Mouse (Mus musculus) retina, adult 2 months (tissue): Measurements from ENCODE around the gene Nmur1.
"Not testable (repeated sequence)": the region's sequence is repeated elsewhere in the genome, so short reads cannot be mapped to it uniquely, and the experiment has no call there.

ENCODE experiments used
- DNase-seq: peaks from one replicate; pipeline ENCODE4 v3.0.0-alpha.2; 2012; ENCODE audit warnings: low read depth, low spot score

Gene Nmur1

DNA sequence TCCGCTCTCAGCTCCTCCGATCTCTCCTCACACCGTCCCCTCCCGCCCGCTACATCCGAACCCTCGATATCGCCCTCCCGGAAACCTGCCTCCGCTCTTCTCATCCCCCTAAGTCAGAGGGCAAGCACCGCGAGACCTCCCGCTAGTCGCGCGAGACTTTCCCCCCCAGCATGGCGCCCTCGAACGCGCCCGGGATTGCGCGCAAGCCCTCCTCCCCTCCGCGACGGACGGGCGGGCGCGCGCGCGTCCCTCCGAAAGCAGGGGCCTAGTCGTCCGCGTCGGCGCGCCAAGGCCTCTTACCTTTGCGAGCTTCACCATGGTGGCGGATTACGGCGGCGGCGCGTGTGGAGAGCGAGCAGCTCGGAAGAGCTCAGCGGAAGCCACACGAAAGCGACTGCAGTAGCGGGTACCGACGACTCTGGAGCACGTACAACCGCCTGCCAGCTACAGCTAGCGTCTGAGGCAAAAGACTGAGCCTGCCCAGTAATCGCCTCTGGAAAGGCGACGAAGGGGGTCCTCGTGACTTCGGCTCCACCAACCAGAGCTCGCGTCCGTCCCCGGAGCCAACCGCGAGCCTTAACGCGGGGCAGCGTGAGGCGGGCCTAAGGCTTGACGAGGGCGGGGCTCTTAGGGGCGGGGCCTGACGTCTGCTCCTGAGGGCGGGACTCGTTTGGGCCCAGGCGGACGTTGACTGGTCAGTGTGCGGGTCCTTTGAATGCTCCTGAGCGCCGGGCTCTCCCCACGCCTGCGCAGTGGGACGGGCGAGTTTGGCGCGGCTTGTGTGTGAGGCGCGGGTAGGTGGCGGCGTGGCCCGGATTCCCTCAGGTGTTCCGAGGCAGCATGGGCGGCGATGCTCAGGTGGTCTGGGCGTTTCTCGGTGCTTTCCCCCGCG lies 66.9 kb downstream of the Nmur1 start, which contains the start of gene Ncl:
Gene Ncl (minus strand): TSS at position 495 of the 892 bp plus-strand sequence.
- DNase-seq: peak; percentile 97

DNA sequence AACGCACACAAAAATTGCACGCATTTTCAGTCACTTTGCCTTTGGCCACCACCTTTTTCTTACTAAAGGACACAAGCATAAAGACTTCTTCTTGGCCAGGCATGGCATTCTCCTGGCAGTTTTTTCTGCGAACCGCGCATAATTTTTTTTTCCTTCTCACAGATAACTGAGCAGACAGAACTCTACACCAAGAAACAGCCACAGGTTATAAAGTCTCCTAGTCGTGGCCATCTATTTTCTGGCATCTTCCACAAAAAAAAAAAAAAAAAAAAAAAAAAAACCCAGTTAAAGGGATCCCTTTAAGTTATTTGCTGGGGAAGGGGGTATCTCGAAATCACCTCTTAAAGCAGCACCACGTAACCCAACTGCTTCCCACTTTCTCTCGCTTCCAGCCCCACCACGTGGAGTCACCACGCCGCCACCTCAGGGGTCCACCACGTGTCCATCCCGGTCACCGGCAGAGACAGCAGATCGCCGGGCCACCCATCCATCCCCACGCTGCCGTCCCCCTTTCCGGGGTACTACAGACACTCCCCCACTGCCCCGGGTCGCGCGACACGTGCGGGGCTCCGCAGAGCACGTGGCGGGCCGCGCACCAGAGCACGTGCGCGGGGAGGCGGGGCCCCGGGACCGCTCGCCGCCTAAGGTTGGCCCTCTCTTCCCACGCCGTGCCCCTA lies 67.7 kb downstream of the Nmur1 start:
- DNase-seq: no peak

DNA sequence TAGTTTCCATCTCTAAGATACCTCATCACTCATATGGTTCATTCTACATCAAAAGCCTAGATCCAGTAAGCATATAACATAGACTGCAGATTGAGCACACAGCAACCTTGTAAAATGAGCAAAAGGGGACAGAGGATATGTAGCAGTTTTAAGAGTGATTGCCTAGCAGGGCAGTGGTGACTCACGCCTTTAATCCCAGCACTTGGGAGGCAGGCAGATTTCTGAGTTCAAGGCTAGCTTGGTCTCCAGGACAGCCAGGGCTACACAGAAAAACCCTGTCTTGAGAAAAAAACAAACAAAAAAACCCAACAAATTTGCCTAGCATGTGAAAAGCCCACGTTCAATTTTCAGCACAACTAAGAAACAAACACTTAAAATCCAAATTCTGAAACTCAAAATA lies 71.8 kb downstream of the Nmur1 start:
- no peak for DNase-seq

DNA sequence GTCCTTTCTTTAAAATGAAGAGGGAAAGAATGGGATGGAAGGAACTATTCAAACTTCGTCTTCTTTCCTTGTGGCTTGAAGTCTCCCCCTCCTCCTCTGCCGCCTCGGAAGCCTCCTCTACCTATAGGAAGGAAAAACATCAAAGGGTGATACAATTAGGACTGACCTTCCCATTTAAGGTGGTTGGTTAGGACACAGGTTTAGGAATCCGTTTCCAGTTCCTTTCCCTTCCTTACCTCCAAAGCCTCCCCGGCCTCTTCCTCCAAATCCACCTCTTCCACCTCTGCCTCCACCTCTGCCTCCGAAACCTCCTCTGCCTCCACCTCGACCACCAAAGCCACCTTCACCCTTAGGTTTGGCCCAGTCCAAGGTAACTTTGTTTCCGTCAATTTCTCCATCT lies 75.5 kb downstream of the Nmur1 start:
- no peak for DNase-seq

DNA sequence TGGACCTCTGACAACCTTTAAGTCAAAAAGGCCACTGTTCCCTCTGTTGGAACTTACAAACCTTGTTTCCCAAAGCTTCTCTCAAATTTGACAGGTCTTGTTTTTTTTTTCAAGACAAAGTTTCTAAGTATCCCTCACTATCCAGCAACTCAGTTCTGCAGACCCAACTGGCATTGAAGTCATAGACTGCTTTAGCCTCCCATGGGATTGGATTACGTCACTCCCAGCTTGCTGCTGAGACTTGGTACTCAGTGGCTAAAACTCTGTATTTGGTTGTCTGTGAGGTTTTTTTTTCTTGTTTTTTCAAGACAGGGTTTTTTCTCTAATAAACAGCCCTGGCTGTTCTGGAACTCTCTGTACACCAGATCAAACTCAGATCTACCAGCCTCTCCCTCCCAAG lies 76.3 kb downstream of the Nmur1 start:
- no peak for DNase-seq

DNA sequence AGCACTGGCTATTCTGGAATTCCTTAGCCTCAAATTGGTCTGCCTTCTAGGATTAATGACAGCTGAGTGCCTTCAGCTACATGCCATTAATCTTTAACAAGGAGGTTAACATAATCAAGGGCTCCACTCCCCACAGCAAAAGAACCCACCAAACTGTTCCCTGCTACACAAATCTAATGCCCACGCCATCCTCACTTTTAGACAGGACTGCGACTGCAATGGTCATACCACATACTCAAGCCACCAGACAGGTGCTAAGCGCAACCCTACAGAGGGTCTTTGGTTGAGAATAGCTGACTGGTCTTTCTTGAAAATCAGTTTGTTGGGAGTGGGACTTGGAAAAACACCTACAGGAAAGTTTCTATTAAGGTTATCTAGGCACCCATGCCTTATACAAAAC lies 76.8 kb downstream of the Nmur1 start:
- DNase-seq: no peak

DNA sequence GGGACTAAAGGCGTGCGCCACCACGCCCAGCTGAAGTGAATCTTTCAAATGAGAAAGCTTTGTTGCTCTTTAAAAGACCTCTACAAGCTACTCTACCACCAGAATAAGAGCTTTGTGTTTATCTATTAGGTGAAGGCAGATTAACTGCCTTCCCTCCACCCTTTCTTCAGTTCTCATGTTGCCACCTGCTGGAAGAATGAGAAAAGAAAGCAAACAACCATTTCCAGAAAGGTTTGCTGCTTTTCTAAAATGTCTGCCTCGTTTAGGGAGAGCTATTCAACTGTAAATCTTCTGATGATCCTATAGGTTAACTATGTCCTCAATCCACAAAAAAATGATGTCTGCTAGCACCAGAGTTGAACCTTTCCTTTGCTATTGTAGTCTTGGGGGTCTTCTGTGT lies 77.2 kb downstream of the Nmur1 start:
- no peak for DNase-seq

DNA sequence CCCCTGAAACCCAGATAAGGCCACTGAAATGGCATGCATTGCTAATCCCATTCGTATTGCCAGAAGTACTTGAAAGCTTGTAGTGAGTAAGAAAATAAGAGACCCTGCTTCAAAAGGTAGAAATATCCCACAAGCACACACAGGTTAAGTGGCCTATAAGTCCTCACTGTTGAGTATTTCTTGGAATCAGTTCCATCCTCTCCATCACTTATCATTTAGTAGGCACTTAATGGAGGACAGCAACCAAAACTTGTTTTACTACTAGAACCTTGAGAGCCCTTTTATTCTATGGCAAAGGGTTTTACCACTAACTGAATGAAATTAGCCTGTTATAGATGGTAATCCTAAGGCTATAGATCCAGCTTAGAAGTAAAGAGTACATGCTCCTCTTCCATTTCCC lies 77.9 kb downstream of the Nmur1 start:
- DNase-seq: no peak

DNA sequence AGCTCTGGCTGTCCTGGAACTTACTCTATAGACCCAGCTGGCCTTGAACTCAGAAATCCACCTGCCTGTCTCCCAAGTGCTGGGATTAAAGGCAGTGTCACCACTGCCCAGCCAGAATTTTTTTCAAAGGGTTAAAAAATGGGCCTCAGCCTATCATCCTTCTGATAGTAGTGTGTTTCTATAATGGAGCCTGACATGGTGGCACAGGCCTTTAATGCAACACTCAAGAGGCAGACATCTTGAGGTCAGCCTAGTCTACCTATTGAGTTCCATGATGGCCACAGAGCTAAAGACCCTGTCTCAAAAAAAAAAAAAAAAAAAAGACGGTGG lies 78.3 kb downstream of the Nmur1 start:
- no peak for DNase-seq

DNA sequence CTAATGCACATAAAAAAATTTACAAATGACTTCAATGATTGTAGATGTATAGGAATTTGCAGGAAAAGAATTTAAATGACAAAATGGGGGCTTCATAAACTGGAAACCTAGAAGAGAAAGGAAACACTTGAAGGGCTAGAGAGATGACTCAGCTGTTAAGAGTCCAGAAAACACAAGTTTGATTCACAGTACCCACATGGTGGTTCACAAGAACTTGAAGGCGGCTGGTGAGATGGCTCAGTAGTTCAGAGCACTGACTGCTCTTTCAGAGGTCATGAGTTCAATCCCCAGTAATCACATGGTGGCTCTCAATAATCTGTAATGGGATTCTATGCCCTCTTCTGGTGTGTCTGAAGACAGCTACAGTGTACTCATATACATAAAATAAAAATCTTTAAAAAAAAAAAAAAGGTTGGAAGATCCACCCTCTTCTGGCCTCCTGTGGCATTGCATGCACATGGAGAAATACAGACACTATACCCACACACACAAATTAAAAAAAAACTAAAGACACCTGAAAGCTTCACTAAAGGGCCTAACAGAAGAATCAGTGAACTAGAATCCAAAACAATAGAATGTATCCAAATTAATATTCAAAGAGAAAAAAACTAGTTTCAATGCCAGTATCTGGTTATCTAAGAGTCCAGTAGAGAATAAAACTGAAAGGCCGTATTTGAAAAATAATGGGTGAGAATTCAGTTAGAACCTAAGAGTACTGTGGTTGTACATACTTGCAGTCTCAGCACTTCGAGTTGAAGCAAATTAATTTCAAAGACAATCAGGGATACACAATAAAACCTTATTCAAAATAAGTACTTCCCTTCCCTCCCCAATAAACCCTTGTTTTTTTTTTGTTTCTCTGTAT lies 78.9 kb downstream of the Nmur1 start:
- no peak for DNase-seq

DNA sequence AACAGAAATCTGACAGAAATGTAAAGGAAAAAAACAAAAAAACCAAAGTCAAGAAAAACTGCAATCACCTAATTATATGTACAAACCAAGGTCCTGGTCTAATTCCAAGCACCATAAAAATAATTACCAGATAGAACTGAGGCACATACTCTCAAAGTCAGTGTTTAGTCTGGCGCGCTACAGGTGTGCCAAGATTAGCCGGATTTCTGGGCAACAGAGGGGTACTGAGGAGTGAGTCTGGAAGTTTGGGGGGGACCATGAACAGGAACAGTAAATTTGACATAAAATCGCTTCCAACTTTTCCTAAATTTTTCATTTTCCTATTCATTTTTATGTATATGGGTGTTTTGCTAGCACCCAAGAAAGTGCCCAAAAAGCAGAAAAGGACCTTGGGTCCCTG lies 80.1 kb downstream of the Nmur1 start:
- DNase-seq: no peak

DNA sequence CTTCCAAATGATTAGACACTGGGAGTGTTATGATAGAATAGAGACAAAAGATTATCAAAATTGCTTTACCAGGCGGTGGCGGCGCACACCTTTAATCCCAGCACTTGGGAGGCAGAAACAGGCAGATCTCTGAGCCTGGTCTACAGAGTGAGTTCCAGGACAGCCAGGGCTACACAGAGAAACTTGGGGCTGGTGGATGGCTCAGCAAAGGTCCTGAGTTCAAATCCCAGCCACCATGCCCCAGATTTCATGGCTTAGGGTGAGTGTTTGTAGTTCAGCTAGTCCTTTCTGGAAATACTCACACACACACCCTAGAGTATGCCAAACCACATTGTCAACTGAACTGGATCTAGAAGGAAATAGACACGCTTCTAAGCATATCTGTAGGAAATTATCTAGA lies 81.0 kb downstream of the Nmur1 start:
- DNase-seq: no peak

DNA sequence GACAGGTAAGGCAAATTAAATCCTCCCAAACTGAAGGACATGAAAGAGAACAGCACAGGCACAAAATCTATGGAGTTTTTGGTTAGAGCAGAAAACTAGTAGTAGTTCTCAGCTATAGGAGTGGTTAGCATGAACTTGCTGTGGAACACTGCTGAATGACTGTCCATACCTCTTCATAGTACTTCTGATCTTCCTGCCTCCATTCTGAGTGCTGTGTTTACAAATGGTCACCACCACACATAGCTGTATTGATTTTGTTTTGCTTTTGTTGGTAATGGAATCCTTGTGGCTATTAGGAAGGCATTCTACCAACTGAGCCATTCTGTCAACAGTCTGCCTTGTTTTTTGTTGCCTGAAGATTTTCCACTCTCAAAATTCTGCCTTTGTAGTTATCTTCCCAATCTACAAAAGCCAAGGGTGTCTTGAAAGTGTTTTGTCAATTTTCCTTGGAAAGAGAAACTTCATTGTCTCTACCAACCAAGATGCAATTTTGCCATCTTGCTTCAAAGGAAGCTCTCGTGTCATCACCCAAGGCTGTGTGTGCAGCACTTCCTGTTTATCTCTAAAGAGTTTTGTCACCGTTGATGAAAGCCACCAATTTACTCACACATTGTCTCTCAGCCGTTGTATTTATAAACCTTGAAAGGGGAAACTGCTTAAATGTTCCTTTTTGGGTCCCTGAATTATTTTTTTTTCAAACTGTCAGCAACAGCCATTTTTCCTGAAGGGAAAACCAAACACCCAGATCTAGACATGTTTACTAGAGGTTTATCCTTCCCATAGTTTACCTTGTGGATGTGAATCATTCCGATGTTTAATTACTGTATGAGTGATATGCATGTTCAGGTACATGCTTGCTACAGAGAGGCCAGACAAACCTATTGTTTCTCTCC lies 81.8 kb downstream of the Nmur1 start:
- no peak for DNase-seq

DNA sequence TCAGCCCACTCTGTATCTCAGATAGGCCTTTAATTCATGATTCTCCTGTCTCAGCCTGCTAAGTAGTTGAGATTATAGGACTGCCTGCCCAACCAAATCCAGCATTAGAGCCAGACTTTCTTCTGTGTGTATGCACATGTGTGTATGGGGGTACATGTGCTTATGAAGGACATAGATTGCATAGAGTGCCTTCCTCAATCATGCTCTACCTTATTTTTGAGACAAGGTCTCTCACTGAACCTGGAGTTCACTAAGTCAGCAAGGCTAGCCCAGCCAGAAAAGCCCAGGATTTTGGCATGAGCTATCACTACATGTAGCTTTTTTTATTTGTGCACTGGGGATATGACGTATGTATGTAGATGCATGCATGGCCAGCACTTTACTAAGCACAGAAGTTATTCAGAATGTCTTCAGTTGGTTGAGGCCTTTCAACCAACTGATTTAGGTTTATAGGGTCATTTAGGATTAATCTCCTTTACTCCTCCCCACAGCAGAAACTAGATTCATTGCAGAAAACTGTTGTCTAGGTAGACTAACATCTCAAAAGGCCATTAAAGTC lies 82.9 kb downstream of the Nmur1 start:
- DNase-seq: no peak

DNA sequence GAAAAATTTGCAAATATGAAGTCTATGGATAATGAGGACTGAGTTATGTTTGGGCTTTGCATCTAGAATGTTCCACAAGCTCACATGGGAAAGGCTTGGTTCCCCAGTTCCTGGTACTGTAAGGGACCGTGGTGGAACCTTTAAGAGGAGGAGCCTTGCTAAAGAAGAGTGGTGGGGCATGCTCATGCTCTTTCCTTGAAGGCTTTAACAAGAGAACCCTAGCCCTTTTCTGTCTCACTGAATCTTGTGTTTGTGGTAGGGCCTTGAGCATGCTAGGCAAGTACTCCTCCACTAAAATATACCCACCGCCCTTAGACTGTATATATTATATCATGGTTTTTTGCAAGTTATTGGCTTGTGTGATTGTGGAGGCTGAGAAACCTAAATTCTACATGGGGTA lies 83.7 kb downstream of the Nmur1 start:
- no peak for DNase-seq

DNA sequence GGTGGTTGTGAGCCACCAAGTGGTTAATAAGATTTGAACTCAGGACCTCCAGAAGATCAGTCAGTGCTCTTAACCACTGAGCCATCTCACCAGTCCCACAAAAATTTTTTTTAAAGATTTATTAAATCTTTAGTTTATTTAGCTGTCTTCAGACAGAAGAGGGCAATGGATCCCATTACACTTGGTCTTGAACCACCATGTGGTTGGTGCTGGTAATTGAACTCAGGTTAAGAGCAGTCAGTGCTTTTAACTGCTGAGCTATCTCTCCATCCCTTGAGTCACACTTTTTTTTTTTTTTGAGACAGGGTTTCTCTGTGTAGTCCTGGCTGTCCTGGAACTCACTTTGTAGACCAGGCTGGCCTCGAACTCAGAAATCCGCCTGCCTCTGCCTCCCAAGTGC lies 84.9 kb downstream of the Nmur1 start:
- not testable (repeated sequence) for DNase-seq

DNA sequence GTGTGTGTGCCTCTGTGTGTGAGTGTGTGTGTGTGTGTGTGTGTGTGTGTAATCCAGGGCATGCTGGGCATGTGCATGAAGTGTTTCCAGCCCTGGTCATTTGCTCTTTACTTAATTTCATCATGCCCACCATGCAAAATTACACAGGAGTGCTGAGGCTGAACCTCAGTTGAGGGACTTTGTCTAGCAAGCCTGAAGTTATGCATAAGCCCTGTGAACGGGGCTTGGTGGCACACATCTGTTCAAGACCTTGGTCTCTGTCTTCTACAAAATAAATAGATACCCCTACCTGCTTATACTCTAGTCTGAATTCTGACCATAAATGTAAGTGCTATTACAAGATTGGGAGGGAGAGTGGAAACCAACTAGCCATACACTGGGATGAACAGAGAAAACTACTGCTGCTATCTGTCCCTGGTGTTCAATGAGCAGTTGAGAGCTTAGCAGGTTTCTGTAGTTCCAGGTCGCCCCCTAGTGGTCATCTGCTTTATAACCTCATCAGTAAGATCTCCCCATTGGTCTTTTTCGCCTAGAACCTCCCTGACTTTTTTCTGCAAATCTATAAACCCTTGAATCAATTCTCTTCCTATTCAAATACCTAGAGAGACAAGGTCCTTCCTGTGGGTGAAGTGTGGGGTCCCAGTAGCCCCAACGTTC lies 86.7 kb downstream of the Nmur1 start:
- DNase-seq: peak; percentile 67

DNA sequence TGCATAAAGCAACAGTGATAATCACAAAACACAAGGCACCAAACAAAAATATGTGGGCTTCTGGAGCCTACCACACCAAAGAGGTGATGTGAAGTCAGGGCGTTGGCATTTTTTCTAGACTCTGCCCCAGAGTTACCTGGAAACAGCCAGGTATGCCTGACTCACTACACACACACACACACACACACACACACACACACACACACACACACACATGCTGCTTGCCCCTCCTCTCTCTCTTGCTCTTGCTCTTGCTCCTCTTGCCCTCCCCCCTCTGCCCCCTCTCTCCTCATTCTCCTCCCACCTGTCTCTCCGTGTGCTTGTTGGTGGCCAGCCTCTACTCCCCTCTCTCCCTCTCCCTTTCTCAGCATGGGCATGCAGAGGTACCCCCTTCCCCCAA lies 89.7 kb downstream of the Nmur1 start:
- DNase-seq: no peak
